Mouse (Mus musculus) myocyte (in vitro differentiated cells): ENCODE measurements around the gene Gpr19. TPM values are rescaled to one million over a fixed set of nuclear protein-coding genes. Genes with fewer than 3 reads are reported as not detected.

Source experiments
- H3K27me3 ChIP-seq: one replicate; pipeline ENCODE4 v1.6.1; 2011; ENCODE audit not compliant: control insufficient read depth, insufficient read depth, insufficient read length
- H3K36me3 ChIP-seq: one replicate; pipeline ENCODE4 v1.6.1; 2011; ENCODE audit not compliant: control insufficient read depth, insufficient read depth
- H3K4me2 ChIP-seq: one replicate; pipeline ENCODE4 v1.6.1; 2011; ENCODE audit warnings: low read depth, control low read depth
- H3K4me3 ChIP-seq: one replicate; pipeline ENCODE4 v1.5.1; 2011; ENCODE audit warnings: mild to moderate bottlenecking, control low read depth, moderate library complexity
- H3K79me2 ChIP-seq: one replicate; pipeline ENCODE4 v1.6.1; 2011; ENCODE audit not compliant: control insufficient read depth, insufficient read depth
- H3ac ChIP-seq: one replicate; pipeline ENCODE4 v1.6.1; 2011; ENCODE audit not compliant: control insufficient read depth, insufficient read length
- CEBPB ChIP-seq: IDR thresholded peaks from 2 replicates; pipeline ENCODE4 v1.6.1; 2011; ENCODE audit warnings: mild to moderate bottlenecking, moderate library complexity; ENCODE audit not compliant: poor library complexity, insufficient read depth, severe bottlenecking
- E2F4 ChIP-seq: IDR thresholded peaks from one replicate; pipeline ENCODE4 v1.6.1; 2011; ENCODE audit warnings: mild to moderate bottlenecking, control low read depth, moderate library complexity; ENCODE audit not compliant: insufficient read depth
- MAX ChIP-seq: IDR thresholded peaks from one replicate; pipeline ENCODE4 v1.6.1; 2011; ENCODE audit warnings: low read depth, mild to moderate bottlenecking, control low read depth
- MYOD1 ChIP-seq, 3 experiments: IDR thresholded peaks; one replicate each; pipeline ENCODE4 v1.6.1; 2011; ENCODE audit warnings: control low read depth in 2 of 3, low read depth in 2 of 3, mild to moderate bottlenecking in 2 of 3, moderate library complexity in 1 of 3; ENCODE audit not compliant: insufficient read length in 2 of 3, control insufficient read depth in 1 of 3
- MYOG ChIP-seq, 3 experiments: IDR thresholded peaks; one replicate each; pipeline ENCODE4 v1.6.1; 2011; ENCODE audit warnings: control low read depth in 2 of 3, low read depth in 2 of 3, mild to moderate bottlenecking in 2 of 3; ENCODE audit not compliant: insufficient read length in 2 of 3, control insufficient read depth in 1 of 3, insufficient read depth in 1 of 3
- POLR2A ChIP-seq: IDR thresholded peaks from one replicate; pipeline ENCODE4 v1.6.1; 2011; ENCODE audit warnings: low read depth, mild to moderate bottlenecking, control low read depth, moderate library complexity; ENCODE audit not compliant: insufficient read length
- POLR2AphosphoS2 ChIP-seq: IDR thresholded peaks from one replicate; pipeline ENCODE4 v1.6.1; 2011; ENCODE audit warnings: low read depth, control low read depth; ENCODE audit not compliant: insufficient read length
- REST ChIP-seq: IDR thresholded peaks from one replicate; pipeline ENCODE4 v1.6.1; 2011; ENCODE audit warnings: mild to moderate bottlenecking, control low read depth, moderate library complexity; ENCODE audit not compliant: insufficient read depth, insufficient read length
- SRF ChIP-seq: IDR thresholded peaks from one replicate; pipeline ENCODE4 v1.6.1; 2011; ENCODE audit warnings: low read depth; ENCODE audit not compliant: control insufficient read depth, insufficient read length
- TCF12 ChIP-seq: IDR thresholded peaks from one replicate; pipeline ENCODE4 v1.6.1; 2011; ENCODE audit warnings: mild to moderate bottlenecking, control low read depth; ENCODE audit not compliant: poor library complexity, insufficient read depth, severe bottlenecking
- TCF3 ChIP-seq: IDR thresholded peaks from one replicate; pipeline ENCODE4 v1.6.1; 2011; ENCODE audit warnings: low read depth, control low read depth; ENCODE audit not compliant: insufficient read length
- USF1 ChIP-seq: IDR thresholded peaks from one replicate; pipeline ENCODE4 v1.6.1; 2011; ENCODE audit warnings: low read depth, mild to moderate bottlenecking, control low read depth, moderate library complexity
- polyA plus RNA-seq: library from polyadenylated mRNA; unstranded; fragments of >200 nt; fragmentation: generic; extraction: Trizol; gene quantifications from one replicate; pipeline ENCODE4 v1.2.1, GENCODE M21; 2012; ENCODE audit warnings: missing spikeins

Gpr19 gene
- polyA plus RNA-seq, 1 experiment = 2.2 TPM

- Histone ChIP-seq H3K36me3 (peaks cover 11% of the 10 kb centered on the region), H3K4me2 (peak within 1 kb of the TSS; percentile 86), H3K79me2 (peaks cover 50% of the 10 kb centered on the region), H3K4me3 (peak within 1 kb of the TSS; percentile 100), H3K27me3 (no peaks in the 10 kb centered on the region), H3ac (peak within 1 kb of the TSS; percentile 93)
- no peak for TF ChIP-seq REST
- no peak for TF ChIP-seq USF1
- peak; percentile 93 for TF ChIP-seq POLR2AphosphoS2
- no peak for TF ChIP-seq CEBPB
- TF ChIP-seq POLR2A = peak; percentile 97
- TF ChIP-seq SRF = no peak
- TF ChIP-seq MYOG (IDR thresholded peaks at IDR 0.05; ENCODE audit: control insufficient read depth in 1 of 3, insufficient read depth in 1 of 3, insufficient read length in 2 of 3, low read depth in 2 of 3) = peak in 1 of 3 experiments; percentile 27
These were observed 22.0 kb upstream of the Gpr19 start, which contains the start of gene Cdkn1b for GRCm38 (mm10) chr6:134920190-134921013. Gene Cdkn1b (plus strand): TSS chr6:134920401.

GRCm38 (mm10) chr6:134919511-134920189 is 21.3 kb upstream of the Gpr19 start:
- Histone ChIP-seq H3K36me3 (peaks cover 7% of the 10 kb centered on the region), H3K4me3 (peak overlapping the region; percentile 100), H3K4me2 (peak overlapping the region; percentile 86), H3K79me2 (peaks cover 42% of the 10 kb centered on the region), H3K27me3 (no peaks in the 10 kb centered on the region), H3ac (peak overlapping the region; percentile 93)
- no peak for TF ChIP-seq MYOG (IDR thresholded peaks at IDR 0.05; ENCODE audit: control insufficient read depth in 1 of 3, insufficient read depth in 1 of 3, insufficient read length in 2 of 3, low read depth in 2 of 3)
- peak; percentile 7 for TF ChIP-seq POLR2A

DNA sequence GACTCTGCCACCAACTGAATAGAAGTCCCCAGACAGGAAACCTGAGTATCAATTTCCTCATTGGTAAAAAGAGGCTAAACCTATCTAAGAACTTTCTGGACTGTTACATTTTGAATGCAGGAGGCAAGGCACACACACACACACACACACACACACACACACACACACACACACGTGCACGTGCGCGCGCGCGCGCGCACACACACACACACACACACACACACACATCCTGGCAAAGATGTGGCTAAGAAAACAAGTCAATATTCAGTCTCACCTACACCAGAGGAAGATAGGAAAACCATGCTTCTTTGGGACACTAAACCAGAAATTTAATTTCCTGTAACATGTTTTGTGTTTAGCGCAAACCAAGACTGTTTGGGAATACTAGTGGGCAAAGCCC is 20.4 kb upstream of the Gpr19 start:
- Histone ChIP-seq H3K27me3 (no peaks in the 10 kb centered on the region), H3K4me3 (peak overlapping the region; percentile 100), H3K79me2 (peaks cover 34% of the 10 kb centered on the region), H3K36me3 (no peaks in the 10 kb centered on the region), H3ac (no peak overlapping the region), H3K4me2 (no peak overlapping the region)
- no peak for TF ChIP-seq POLR2AphosphoS2
- no peak for TF ChIP-seq MYOD1 (IDR thresholded peaks at IDR 0.05; ENCODE audit: control insufficient read depth in 1 of 3, insufficient read length in 2 of 3, low read depth in 2 of 3)
- no peak for TF ChIP-seq CEBPB
- no peak for TF ChIP-seq REST

DNA sequence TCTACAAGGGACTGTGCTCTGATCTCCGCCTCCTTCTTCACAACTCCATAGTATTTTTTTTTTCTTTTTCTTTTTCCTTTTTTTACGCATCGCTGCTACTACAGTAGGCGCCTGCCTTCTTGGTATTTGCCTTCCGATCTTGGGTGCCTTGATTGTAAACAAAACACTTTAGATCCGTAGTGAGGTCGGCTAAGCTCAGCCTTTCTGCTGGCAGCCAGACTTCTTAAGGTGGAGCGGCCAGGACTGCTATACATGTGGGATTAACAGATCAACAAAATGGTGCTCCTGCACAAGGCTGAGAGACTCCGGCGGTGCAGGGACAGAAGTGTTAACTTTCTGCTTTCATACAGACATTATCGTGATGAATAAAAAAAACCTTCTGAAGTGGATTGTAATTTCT is 18.7 kb upstream of the Gpr19 start:
- H3K36me3 ChIP-seq = no peaks in the 10 kb centered on the region
- no peaks in the 10 kb centered on the region for H3K27me3 ChIP-seq
- H3ac ChIP-seq = no peak overlapping the region
- H3K79me2 ChIP-seq = peaks cover 17% of the 10 kb centered on the region
- TF ChIP-seq SRF (no peak), USF1 (no peak), REST (no peak), TCF12 (no peak), MYOG (IDR thresholded peaks at IDR 0.05; ENCODE audit: control insufficient read depth in 1 of 3, insufficient read depth in 1 of 3, insufficient read length in 2 of 3, low read depth in 2 of 3) (no peak), POLR2AphosphoS2 (no peak), MYOD1 (IDR thresholded peaks at IDR 0.05; ENCODE audit: control insufficient read depth in 1 of 3, insufficient read length in 2 of 3, low read depth in 2 of 3) (no peak), TCF3 (no peak), POLR2A (no peak), E2F4 (no peak), MAX (no peak), CEBPB (no peak)
- peak overlapping the region; percentile 79 for H3K4me2 ChIP-seq
- peak overlapping the region; percentile 12 for H3K4me3 ChIP-seq

- TF ChIP-seq MYOG (IDR thresholded peaks at IDR 0.05; ENCODE audit: control insufficient read depth in 1 of 3, insufficient read depth in 1 of 3, insufficient read length in 2 of 3, low read depth in 2 of 3) (no peak), USF1 (no peak), TCF12 (no peak), POLR2AphosphoS2 (no peak), E2F4 (no peak), TCF3 (no peak), MAX (no peak), CEBPB (no peak)
- Histone ChIP-seq H3K36me3 (no peaks in the 10 kb centered on the region), H3K79me2 (peaks cover 12% of the 10 kb centered on the region), H3ac (no peak overlapping the region), H3K4me2 (peak overlapping the region; percentile 79), H3K4me3 (peak overlapping the region; percentile 12), H3K27me3 (no peaks in the 10 kb centered on the region)
These were observed 18.3 kb upstream of the Gpr19 start for GRCm38 (mm10) chr6:134916641-134917040.
